Mouse (Mus musculus) left cerebral cortex, postnatal 36 days (tissue): ENCODE measurements around the gene Tpcn2. TPM values are rescaled to one million over a fixed set of nuclear protein-coding genes. Genes with fewer than 3 reads are reported as not detected.
A peak's percentile ranks its signal among the peaks of the same experiment; 100 is the strongest.

ENCODE experiments used
- DNase-seq, 2 experiments: peaks; one replicate each; pipeline ENCODE4 v3.0.0; 2021 to 2022; ENCODE audit warnings: low spot score in 2 of 2, mixed read lengths in 1 of 2
- intact Hi-C: fragments of 180-260 bp; cut with DNase I; formaldehyde crosslinking; loops from one replicate; pipeline ENCODE4 v1.15.1; 2025
- total RNA-seq, 2 experiments: library from RNA; stranded (reverse); gene quantifications; 2 replicates each; pipeline ENCODE4 v1.2.3; 2021

The Tpcn2 gene
- total RNA-seq, 2 experiments from 2014 or later: 3.4 to 6.4 TPM

DNA sequence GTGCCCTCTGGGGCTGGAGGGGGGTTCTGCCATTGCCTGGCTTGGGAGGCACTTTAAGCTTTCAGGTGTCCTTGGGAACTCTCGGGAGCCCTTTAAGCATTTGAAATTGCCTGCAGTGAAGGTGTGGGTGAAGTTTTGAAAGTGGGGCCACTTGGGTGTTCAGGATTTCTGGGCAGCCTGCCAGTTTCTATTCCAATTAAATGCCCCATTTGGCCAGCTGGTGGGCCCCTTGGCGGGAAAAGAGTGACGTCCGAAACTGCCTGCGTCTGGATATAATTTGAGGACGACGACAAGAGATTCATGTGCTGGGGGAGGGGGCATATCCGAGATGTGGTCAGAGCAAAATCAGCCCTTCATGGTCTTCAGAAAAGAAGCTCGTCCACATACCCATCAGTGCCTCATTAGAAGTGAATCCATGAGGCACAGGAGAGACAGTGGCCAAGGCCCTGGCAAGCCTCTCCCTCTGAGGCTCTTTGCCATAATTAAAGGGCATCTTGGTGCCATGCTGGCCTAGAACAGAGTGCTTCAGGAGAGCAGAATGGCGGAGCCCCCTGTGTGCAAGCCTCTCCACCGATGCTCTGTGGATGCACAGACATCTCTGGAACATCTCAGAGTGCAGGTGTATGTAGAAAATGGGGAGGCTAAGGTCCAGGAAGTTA lies 102.3 kb downstream of the Tpcn2 start:
- intact Hi-C loops: no loop called here
- no peak for DNase-seq

DNA sequence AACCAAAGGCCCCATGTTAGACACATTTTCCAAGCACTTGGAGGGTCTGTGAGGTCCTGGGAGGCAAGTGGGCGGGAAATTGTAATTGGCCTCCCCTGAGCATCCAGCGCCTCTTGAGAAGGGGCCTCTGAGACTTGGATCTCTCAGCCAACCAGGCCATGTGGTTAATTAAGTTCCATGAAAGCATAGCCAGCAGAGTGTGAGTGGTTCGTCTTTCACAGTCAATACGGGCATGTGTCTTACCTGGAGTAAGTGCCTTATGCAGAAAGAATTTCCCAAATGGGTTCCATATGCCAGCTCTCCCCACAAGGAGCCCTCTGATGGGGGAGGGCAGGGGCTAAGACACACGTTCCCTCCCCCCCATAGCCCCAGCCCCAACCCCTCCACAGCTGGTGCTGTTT lies 104.1 kb downstream of the Tpcn2 start:
- DNase-seq: no peak
- intact Hi-C loops: no loop called here

DNA sequence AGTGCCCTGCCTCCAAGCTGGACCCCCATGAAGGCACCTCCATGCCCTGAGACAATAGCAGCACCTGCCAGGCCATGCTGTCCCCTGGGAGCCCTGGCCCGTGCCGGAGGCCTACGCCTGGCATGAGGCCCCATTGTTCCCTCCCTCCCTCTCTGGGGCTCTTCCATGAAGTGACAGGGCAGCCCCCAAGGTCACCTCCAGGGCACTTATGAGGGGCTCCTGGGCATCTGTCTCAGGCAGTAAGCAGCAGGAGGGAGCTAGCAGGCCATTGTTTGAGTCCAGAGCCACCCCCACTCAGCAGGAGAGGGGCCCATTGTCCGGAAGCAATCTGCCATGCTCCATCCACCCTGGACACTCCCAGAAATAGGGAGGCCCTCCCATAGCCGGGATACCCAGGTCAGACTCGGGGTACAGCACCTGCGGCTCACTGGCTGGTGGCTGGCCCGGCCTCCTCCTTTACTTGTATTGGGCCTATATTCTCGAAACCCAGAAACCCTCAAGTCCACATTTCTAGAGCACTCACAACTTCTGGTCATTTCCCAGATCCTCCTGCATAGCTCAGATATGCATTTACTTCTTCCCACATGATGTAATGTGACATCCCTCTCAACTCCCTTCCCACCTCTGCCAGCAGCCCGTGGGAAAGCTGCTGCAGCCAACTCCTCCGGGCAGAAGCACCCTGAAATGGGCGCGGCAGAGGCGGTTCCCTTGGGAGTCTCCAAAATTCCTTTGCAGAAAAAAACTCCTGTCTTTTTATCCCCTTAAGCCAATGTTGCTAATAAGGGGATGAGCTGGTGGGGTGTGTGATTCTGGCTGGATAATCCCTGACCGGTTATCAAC lies 106.8 kb downstream of the Tpcn2 start:
- peak; percentile 23 to 34 for DNase-seq
- intact Hi-C loops: no loop called here

DNA sequence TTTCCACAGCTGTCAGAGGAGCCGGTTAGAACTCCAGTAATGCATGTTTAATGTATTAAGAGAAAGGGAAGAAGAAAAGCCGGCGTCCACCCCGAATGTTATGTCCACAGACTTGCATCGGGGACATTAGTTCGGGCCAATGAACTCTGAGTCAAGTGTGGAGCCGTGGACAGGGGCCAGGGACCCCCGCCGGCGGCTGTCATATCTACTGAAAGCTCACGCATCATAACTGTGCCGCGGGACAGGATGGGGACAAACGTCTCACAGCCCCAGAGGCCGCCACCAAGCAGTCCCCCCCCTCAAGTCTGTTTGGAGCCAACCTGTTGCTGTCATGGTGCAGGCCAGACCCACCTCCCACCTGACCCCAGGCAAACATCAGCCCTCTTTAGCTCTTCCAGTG lies 110.2 kb downstream of the Tpcn2 start:
- intact Hi-C loops: no loop called here
- DNase-seq: no peak

DNA sequence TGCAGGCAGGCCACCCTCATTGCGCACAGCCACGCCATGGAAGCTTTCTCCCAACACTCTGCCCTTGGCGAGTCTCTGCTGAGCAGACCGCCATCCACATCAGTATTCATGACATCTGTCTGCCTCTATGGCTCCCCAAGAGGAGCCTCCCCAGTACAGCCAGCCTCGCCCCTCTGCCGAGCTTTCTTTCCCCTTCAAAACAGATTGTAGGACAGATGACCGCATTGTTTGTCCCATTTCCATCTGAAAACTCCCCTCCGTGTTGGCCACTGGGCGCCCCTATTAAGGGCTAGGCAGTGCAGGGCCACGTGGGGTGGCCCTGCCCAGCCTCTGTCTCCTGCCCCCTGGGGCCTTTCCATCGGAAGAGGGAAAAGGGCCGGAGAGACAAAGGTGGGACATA lies 110.7 kb downstream of the Tpcn2 start:
- intact Hi-C loops: no loop called here
- DNase-seq: no peak

DNA sequence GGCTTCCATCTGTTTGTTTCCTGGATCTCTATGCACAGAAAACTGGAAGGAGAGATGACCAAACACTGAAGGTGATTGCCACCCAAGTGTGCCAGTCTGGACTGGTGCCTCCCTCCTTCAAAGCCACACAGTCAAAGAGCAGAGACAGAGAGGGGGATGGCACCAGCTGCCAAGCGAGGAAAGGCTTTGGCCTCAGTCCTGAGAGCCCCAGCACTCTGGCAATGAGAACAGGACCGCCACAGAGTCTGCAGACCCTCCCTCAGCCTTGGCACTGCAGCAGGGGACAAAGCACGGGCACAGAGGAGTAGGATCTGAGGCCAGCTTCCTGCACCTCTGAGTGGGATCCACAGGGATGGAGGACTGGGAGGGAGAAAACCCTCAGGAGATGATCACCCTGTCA lies 114.1 kb downstream of the Tpcn2 start:
- intact Hi-C loops: no loop called here
- DNase-seq: no peak

DNA sequence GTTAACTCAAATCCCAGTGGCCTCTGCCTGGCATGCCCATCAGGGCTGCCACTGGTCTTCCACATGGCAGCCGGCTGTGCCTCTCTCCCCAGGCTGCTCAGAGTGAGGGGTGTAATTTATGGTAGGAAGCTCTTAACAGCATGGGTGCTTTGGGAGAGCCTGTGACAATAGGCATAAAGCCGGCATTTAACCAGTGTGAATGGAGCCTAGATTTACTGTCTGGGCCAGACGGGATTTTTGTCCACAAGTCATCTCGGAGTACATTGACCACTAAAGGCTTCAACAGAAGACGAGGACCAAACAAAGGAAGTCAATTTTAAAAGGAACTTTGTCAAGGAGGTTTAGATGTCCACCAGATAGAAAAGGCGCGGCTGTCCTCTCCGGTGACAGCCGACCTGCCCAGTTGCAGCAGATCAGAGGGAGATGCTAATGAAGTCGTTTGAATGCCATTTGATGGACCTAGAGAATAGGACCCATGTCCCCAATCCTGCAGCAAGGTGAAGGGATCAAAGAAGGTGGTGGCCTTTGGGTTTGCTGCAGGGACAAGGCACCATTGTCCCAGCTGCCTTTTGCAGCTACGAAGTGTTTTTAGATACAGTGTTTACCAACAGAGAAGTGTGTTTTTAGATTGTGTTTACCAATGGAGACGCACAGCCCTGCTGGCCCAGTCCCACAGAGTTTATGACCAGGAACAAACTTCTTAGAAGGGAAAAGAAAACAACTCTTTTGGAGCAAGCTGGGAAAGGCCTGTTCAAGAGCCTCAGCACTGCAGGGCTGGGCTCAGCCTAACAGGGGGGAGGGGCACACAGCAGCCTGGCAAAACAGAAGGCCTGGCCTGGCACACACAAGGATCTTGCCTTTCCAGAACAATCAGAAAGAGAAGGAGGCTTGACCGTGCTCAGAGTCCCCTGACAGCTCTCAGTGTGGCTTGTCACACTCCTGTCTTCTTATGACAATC lies 124.2 kb downstream of the Tpcn2 start:
- intact Hi-C loops: no loop called here
- no peak for DNase-seq

DNA sequence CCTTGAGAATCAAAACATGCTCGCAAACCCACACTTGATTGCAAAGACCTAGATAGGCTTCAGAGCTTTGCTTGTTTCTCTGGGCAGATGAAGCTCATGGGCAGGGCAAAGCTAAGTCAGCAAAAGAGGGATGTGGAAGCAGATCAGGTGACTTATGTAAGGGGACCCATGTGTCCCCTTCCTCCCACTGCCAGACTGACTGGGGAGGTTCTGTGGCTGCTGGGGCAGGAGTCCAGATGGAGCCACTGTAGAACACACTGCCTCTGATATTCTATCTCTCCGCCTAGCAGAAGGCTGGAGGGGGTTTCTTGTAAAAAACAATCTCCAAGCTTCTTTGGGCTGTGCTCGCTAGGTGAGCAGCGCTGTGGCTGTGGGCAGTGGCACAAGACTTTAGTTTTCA lies 128.1 kb downstream of the Tpcn2 start:
- intact Hi-C loops: no loop called here
- no peak for DNase-seq

DNA sequence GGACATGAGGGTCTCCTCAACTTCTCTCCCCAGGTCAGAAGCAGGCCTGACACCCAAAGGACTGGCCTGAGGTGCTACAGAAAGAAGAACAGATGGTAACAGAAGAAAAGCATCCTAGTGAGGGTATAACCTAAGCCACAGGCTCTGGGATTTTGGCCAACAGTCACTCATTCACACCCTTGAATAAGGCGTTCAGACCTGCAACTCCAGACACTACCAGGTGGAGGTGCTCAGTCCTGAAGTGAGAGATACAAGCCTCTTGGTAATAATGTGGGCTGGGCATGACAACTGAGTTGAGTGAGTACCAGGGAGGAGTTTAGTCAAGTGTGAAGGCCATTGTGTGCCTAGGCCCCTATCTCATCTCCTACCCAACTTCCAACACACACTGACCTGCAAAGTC lies 129.7 kb downstream of the Tpcn2 start:
- intact Hi-C loops: no loop called here
- no peak for DNase-seq

DNA sequence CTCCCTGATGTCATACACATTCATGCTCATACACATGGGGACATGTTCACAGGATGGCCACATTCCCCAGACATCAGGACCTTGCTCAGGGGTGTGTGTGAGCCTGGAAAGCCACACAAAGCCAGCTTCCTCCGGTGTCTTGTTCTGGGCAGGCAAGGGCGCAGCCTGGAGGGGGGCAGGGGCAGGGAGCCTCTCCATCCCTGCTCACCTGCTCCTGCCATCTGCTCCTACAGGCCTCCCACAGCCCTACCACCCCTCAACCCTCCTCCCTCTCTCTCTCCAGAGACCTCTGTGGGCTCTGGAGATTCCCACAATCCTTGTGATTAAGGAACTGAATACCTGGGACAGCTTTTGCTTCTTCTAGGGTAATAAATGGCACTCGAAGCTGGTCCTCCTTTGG lies 132.0 kb downstream of the Tpcn2 start:
- intact Hi-C loops: no loop called here
- DNase-seq: no peak

DNA sequence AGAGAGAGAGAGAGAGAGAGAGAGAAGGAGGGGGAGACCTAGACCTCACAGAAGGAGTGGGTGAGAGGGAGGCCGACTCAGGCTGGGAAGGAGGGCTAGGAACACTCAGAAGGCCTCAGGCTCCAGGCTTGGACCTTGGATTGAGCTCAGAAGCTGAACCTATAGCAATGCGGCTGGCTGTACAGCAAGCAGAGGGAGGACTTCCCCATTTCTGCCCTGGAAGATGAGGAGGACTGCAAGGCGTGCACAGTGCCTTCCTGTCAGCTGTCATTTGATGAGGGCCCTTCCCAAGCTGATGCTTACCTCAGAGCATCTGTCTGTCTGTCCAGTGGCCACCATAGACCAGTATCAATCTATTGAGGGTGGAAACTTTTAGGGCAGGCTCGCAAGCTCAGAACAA lies 134.9 kb downstream of the Tpcn2 start:
- intact Hi-C loops: no loop called here
- no peak for DNase-seq

DNA sequence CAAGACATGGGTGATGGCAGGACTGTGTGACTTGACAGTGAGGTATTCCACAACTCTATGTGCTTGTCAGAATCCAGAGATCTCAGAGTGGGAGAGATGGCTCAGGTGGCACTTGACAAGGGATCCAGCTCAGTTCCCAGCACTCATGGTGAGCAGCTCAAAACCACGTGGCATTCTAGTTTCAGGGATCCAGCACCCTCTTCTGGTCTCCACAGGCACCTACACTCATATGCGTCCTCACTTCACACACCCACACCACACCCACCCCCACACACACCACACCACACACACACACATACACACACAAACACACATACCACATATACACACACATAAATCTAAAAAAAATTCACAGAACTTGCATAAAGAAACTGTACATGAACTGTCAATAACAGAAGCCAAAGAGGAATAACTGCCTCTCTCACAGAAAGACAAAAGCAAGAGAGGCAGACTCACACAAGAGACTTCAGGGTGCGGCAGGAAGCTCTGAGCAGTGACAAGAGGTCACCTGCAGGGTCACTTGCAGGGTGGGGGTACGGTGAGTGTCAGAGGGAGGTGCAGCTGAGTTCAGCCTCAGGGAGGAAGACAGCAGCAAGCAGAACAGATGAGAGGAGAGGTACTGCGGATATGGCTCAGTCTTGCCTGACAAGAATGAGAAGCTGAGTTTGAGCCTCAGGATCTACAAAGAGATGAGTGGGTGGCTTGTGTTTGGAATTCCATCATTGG lies 135.7 kb downstream of the Tpcn2 start:
- intact Hi-C loops: no loop called here
- DNase-seq: no peak

DNA sequence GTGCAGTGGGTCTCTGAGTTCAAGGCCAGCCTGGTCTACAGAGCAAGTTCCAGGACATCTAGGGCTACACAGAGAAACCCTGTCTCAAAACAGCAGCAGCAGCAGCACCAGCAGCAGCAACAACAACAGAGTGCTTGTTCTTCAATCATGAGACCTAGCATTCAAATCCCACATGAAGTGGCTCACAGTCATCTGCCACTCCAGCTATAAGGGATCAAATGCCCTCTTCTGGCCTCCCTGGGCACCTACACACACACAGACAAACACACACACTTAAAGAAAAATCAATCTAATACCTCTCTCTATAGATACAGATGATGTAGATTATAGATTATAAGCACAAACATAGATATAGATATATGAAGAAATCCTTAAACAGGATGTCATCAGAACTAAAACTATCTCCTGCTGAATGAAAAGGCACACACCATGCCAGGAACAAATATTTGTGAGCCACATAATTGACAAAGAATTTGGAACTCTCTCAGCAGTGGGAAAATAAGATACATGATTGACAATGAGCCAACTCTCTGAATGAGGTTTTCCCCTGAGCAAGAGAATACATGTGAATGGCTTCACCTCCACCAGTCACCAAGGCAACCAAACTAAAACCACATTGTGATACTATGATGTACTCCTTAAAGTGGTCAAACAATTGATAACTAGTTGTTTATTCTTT lies 137.4 kb downstream of the Tpcn2 start:
- DNase-seq: no peak
- intact Hi-C loops: no loop called here

DNA sequence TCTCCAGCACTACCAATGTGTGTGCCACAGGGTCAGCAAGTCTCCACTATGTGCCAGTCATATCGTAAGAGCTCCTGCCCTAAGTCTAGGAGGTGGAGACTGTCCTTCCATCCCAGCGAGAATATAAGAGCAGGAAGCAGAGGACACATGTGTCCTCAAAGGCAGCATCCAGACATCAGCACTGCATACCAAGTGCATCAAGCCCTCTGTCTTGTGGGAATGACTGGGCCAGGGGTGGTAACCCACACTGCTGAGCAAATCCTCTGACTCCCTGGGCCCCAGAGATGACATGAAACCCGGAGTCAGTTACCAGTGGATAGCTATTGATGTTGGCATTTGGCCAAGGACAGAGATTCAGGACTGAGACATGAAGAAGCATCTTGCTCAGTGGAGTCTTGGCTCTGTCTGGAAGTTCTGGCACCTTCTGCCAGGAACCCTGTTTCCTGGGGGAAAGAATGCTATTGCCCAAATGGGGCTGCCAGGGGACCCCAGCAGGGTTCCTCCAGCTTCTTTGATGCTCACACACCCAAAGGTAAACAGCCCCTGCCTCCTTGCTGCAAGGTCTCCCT lies 140.2 kb downstream of the Tpcn2 start:
- DNase-seq: no peak
- intact Hi-C loops: no loop called here

DNA sequence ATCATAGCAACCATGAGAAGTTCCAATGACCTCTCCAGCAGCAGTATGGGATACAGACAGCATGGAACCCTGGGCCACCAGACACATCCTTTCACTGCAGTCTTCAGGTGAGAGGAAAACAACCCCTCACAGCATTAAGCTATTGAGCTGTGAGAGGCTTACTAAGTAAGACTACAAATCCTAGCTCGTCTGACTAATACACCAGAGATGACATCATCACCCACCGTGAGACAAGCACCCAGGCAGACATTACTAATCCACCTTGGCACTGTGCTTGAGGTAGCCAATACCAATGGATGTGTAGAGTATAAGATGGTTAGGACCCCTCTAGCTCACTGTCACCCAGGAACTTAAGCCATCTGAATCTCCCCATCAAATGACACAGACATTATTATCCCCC lies 143.2 kb downstream of the Tpcn2 start:
- intact Hi-C loops: no loop called here
- DNase-seq: no peak

DNA sequence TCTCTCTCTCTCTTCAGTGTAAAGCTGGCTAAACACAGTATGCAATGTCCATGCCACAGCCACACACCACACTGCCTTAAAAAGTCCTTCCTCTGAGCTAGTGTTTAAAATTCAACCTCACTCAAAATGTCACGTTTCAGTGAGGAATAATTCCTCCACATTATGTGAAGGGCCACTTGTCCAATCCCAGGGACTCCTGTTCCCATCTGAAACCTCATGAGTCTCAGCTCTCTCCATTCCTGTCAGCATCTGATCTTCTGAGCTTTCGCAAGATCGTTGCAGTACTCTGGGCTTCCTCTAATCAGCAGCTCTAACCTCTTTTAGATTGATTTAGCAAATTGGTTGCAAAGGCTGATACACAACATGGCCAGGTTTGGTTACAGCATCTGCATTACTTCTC lies 144.2 kb downstream of the Tpcn2 start:
- intact Hi-C loops: no loop called here
- DNase-seq: no peak

DNA sequence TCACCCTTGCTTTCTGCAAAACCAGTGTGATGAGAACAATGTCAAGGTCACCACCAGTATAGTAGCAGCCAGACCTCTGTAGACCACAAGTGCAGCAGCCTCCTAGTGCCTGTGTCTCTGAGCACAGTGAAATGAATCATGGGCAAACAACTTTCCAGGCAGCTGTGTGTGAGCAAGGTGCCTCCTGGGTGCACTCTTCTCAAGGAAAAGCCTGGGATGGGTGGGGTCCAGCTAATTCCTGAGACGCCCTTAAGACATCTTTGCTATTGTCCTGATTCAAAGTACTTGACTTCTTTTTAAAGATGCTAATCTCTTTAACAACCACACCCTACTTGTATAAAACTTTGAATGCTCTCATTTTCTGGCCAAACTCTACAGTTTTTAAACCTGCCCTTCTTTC lies 144.7 kb downstream of the Tpcn2 start:
- intact Hi-C loops: no loop called here
- no peak for DNase-seq

DNA sequence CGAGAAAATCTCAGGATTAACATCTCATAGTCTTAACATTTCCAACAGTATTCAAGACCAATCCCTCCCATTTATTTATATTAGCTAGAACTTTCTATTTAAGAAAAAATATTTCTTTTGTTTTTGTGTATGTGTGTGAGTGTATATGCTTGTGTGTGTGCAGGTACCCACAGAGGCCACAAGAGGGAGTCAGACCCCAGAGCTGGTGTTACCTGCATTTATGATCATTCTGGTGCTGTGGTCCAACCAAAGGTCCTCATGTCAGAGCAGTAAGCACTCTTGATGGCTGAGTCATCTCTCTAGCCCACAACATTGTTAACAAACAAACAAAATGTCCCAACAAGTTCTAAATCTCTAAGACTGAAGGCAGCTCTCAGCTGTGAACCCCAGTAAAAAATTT lies 145.9 kb downstream of the Tpcn2 start:
- DNase-seq: no peak
- intact Hi-C loops: no loop called here

DNA sequence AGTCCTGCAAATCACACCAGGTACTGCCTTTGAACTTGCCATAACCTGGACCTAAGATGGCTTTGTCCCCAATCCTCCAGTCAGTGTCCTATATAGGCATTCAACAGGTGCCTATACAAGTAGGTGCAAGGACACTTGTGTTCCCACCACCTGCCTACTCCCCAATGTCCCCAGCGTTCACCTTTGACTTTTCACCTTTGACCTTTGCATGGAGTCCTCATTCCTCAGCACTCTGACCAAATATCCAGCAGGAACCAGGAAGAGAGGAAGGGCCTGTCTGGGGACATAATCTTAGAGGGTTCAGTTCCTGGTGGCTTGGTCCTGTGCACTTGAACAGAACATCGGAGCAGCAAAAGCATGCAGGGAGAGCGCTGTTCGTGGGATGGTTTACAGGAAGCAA lies 147.0 kb downstream of the Tpcn2 start:
- intact Hi-C loops: no loop called here
- DNase-seq: no peak
